27 mouse cellular contexts compared by ENCODE assay signal in the genomic region with DNA sequence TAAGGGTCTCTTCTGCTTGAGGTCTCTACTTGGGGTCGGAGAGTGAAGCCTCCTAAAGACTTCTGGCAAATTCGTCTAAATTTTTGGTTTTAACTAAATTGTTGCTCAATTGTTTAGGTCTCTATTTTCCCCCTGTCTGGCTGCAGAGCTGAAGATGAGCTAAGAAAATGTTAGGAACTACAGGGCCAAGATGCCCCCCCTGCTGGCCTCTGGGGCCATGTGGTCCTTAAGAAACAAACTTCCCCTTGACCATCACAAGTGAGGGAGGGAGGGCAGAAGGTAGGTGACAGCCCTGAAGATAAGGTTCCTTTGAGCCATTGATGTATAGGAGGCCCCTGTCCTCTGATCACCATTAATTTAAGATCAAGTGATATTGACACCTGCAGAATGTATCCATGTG.
"Had no signal": no experiment of that assay in that cellular context is flagged by ENCODE, and none has a peak within 500 bp of the region (broad histone marks: within the 10 kb centered on the region; RNA-seq: fewer than 3 reads in every experiment).

No protein-coding gene starts in this region.

- H3K9me3 ChIP-seq: embryonic facial prominence, embryonic 10.5 days; embryonic facial prominence, embryonic 12.5 days; embryonic facial prominence, embryonic 13.5 days; embryonic facial prominence, embryonic 15.5 days; forebrain, embryonic 10.5 days; forebrain, embryonic 12.5 days; forebrain, embryonic 13.5 days; forebrain, embryonic 15.5 days had no signal

- DNase-seq: cerebellum, adult 2 months; cerebellum, adult 8-10 months; cerebellum, adult 9-10 months; cerebellum, adult 9-11 months; cerebellum, postnatal 10 days; cerebellum, postnatal 14 days; cerebellum, postnatal 25 days; embryo, embryonic 11 days; forebrain, postnatal 0 days; gastrocnemius, adult 2 months; gastrocnemius, postnatal 10 days; gastrocnemius, postnatal 14 days; gastrocnemius, postnatal 25 days; gastrocnemius, postnatal 36 days; heart, adult 18-20 months; heart, adult 2 months had no signal

- H3K27me3 ChIP-seq: embryonic facial prominence, embryonic 12.5 days; embryonic facial prominence, embryonic 13.5 days; embryonic facial prominence, embryonic 15.5 days; forebrain, embryonic 12.5 days; forebrain, embryonic 13.5 days; forebrain, embryonic 15.5 days had no signal

- H3K27ac ChIP-seq: embryonic facial prominence, embryonic 10.5 days; embryonic facial prominence, embryonic 12.5 days; embryonic facial prominence, embryonic 13.5 days; embryonic facial prominence, embryonic 15.5 days; forebrain, embryonic 10.5 days; forebrain, embryonic 12.5 days; forebrain, embryonic 13.5 days; forebrain, embryonic 15.5 days; gastrocnemius, adult 2 months; heart, adult 2 months had no signal

- H3K4me2 ChIP-seq: embryonic facial prominence, embryonic 12.5 days; embryonic facial prominence, embryonic 13.5 days; embryonic facial prominence, embryonic 15.5 days; forebrain, embryonic 12.5 days; forebrain, embryonic 13.5 days; forebrain, embryonic 15.5 days had no signal

- ATAC-seq: forebrain, embryonic 13.5 days; forebrain, embryonic 14.5 days; forebrain, embryonic 15.5 days; forebrain, embryonic 16.5 days; forebrain, postnatal 0 days had no signal

- H3K4me3 ChIP-seq: embryonic facial prominence, embryonic 10.5 days; embryonic facial prominence, embryonic 12.5 days; embryonic facial prominence, embryonic 13.5 days; embryonic facial prominence, embryonic 15.5 days; erythroblast, embryonic 14.5 days; forebrain, embryonic 10.5 days; forebrain, embryonic 12.5 days; forebrain, embryonic 13.5 days; forebrain, embryonic 15.5 days; gastrocnemius, adult 2 months; heart, adult 2 months had no signal

- H3K9ac ChIP-seq: embryonic facial prominence, embryonic 12.5 days; embryonic facial prominence, embryonic 13.5 days; embryonic facial prominence, embryonic 15.5 days; forebrain, embryonic 12.5 days; forebrain, embryonic 13.5 days; forebrain, embryonic 15.5 days; forebrain, postnatal 0 days had no signal

- H3K36me3 ChIP-seq: embryonic facial prominence, embryonic 12.5 days; embryonic facial prominence, embryonic 15.5 days; forebrain, embryonic 15.5 days had no signal
